Mouse (Mus musculus) erythroblast, adult 5-6 weeks (primary cell): ENCODE data around the gene Hyal2. TPM values are rescaled to one million over a fixed set of nuclear protein-coding genes. Genes with fewer than 3 reads are reported as not detected.
"Not testable (repeated sequence)": the region's sequence is repeated elsewhere in the genome, so short reads cannot be mapped to it uniquely, and the experiment has no call there.

Source experiments
- ATAC-seq: replicated peaks from 2 replicates; pipeline ENCODE4 v1.8.0; 2016; ENCODE audit warnings: moderate number of reproducible peaks, mild to moderate bottlenecking, moderate TSS enrichment, inconsistent platforms; ENCODE audit not compliant: poor library complexity, low FRiP score, severe bottlenecking
- total RNA-seq, 2 experiments: library from RNA; stranded (forward) in 1 of 2; stranded (reverse) in 1 of 2; fragments of 150-400 nt in 1 of 2; fragments of 200-764, 138-1000 nt in 1 of 2; gene quantifications; 2 replicates each; pipeline versions ENCODE4 v1.2.3 to v1.2.4; 2015 to 2017; ENCODE audit warnings: low replicate concordance in 2 of 2

Gene Hyal2
- total RNA-seq, 2 experiments from 2014 or later, result 1.9 to 4.9 TPM

DNA sequence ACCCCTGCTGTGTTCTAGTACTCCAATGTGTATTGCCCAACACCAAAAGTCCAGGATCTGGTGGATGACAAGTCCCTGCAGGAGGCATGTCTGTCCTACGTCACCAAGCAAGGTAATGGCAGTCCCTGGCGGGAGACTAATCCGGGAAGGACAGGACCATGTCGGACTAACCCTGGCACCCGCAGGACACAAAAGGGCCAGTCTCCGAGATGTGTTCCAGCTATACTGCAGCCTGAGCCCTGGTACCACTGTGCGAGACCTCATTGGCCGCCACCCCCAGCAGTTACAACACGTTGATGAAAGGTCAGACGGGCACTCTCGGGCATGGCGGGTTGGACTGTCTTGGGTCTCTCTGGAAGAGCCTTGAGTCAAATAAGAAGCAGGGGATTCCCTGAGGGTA is 23.0 kb upstream of the Hyal2 start:
- no peak for ATAC-seq

DNA sequence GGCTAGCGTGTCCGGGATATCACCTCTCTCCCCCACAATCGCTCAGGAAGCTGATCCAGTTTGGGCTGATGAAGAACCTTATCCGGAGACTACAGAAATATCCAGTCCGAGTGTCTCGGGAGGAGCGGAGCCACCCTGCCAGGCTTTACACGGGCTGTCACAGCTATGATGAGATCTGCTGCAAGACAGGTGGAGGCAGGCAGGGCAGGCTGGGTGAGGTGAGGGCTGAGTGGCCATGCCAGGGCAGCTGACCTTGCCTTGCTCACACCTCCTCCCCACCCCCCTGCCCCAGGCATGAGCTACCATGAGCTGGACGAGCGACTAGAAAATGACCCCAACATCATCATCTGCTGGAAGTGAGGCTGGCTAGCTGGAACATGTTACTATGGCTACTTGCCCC is 22.5 kb upstream of the Hyal2 start:
- no peak for ATAC-seq

DNA sequence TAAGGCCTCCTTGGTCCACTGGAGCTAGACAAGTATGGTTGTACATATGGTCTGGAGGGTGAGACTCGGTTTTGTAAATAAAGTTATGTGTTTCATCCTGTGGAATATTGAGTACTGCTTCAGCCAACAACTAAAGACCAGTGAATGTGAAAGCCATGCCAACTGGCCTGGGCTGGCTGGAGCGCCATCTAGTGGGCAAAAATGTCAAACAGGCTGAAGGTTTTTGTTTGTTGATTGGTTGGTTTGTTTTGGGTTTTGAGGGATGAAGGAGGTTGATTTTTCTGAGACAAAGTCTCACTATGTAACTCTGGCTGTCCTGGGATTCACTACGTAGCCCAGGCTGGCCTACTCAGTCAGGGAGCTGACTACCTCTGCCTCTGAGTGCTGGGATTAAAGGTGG is 22.1 kb upstream of the Hyal2 start:
- peak; percentile 34; the same call in 1 of the 2 replicates for ATAC-seq

DNA sequence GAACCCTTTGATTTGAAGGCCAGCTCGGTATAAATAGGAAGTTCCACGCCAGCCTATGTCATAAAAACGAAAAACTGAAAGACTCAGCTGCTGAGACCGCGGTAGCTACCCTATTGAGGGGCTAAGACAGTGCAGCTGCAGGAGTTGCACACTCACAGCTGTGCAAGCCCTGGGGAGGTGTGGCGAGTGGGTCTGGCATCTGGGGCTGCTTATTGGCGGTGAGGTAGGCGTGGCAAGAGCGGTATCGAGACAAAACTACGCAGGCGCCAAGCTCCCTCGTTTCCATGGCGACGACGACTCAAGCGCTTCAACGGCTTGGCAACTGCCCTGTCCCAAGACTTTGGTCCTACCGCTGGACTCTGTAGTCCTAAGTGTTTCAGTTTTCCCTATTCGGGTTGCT is 20.7 kb upstream of the Hyal2 start, which contains the start of gene Zmynd10:
Gene Zmynd10 (plus strand): TSS at position 273 of the 400 bp plus-strand sequence.
- peak; percentile 72 for ATAC-seq

DNA sequence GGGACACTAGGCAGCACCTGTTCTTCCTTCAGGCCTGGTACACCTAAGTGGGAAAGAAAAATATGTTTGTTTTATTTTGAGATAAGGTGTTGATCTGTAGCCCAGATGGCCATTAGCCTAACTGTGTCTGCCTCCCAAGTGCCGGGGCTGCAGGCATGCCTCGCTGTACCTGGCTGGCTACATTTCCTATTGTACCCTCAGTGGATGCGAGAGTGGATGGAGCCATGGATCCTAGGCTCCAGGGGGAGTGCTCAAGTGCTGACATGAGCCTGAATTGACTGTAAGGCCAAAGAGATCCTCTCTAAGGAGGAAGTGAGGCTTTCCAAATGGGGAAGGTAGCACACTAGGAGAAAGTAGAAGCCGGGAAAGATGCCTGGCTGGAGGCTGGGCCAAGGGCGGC is 19.8 kb upstream of the Hyal2 start:
- ATAC-seq, result no peak

DNA sequence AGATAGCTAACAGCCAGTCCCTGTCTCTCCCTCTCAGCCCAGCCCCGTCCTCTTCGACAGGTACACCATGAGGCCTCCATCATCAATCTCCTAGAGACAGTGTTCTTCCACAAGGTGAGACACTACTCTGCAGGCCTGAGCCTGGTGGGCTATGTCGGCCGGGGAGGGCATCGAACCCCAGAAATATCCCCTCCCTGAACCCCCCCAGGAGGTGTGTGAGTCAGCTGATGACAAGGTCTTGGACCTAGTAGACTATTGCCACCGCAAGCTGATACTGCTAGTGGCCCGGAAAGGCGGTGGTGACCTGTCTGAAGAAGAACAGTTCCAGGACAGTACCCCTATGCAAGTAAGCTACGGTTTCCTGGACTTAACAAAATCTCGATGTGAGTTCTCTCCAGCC is 18.9 kb upstream of the Hyal2 start:
- no peak for ATAC-seq

DNA sequence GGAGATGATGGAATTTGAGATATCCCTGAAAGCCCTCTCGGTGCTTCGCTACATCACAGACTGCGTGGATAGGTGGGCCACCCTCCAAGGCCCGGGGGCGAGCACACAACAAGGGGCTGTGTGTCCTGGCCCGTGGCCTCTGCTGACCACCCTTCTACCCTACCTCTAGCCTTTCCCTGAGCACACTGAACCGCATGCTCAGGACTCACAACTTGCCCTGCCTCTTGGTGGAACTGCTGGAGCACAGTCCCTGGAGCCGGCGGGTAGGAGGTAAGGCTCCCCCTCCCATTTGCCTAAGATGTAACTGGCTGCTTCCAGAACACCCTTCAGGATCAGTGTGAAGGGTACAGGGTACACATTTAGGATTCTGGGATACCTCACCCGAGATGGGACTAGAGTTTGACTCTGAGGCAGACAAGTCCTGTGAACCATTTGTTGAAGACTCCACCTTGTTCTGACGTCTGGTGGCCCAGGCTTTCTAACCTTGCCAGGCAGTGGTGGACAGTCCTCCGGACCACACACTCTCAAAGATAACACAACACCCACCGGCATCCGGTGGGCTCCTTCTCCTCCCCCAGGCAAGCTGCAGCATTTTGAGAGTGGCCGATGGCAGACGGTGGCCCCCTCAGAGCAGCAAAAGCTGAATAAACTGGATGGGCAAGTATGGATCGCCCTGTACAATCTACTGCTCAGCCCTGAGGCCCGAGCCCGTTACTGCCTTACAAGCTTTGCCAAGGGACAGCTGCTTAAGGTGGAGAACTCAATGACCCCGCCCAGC is 18.3 kb upstream of the Hyal2 start:
- no peak for ATAC-seq

DNA sequence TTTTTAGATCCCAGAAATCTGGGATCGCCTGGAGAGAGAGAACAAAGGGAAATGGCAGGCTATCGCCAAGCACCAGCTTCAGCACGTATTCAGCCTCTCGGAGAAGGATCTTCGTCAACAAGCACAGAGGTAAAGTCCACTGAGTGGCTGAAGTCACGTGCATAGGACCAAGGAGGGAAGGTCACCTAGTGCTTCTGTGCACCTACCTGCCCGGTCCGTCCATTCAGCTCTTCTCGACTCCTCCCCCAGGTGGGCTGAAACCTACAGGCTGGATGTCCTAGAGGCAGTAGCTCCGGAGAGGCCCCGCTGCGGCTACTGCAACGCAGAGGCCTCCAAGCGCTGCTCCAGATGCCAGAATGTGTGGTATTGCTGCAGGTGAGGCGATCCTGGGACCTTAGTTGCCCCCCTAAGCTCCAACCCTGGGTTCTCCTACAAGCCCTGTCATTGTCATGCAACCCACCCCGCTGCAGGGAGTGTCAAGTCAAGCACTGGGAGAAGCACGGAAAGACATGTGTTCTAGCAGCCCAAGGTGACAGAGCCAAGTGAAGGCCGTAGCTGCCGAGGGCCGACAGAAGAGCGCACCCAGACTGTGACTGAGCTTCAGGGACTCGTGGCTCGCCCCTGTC is 17.1 kb upstream of the Hyal2 start:
- no peak for ATAC-seq

DNA sequence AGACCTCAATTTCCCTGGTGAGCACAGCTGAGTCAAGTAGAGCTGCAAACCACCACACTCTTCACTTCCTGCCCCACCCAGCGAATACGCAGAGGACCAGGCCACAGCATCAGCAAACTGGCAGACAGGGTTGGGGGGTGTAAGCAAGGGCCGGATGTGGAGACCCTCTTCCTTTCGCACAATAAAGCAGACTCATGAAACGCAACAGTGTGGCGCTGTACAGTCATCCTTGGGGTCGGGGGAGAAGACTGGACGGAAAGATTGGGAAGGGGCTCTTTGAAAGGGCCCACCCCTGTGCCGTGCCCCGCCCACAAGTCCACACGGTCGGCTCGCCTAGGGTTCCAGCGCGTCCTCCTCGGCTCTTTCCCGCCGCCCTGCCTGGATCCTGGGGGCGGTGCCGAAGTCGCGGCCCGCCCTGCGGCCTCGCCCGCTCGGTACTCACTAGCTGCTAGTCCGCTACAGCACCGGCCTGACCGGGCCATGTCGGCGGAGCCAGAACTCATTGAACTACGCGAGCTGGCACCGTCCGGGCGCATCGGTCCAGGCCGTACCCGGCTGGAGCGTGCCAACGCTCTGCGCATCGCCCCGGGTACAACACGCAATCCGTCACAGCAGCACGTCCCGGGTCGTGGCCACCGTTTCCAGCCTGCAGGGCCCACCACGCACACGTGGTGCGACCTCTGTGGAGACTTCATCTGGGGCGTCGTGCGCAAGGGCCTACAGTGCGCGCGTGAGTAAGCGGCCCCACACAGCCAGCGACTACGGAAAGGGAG is 16.4 kb upstream of the Hyal2 start, which contains the start of gene Rassf1:
Gene Rassf1 (plus strand): TSS at position 439 of the 773 bp plus-strand sequence.
- 0 out of 2 replicates have a peak, but pooled peaks have one; percentile 34 for ATAC-seq

DNA sequence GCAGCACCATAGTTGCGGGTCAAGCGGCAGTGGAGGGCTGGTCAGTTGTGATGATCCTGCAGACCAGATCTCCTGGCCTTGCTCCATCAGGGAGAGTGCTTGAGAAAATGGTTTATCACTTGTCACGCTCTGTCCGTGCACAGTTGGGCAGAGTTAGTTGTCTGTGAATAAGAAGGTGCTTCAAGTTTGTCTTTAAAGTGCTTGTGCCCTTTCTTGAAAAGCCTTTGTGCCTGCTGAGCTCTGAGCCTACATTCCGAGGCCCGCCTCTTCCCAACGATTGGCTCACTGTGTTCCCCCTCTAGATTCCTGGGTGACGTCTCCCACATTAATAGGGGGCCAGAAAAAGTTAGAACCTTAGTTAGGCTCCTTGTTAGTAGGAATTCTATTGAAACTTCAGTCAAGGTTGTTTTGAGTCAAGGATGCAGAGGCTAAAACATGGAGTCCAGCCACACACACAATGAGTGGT is 15.8 kb upstream of the Hyal2 start:
- no peak for ATAC-seq

DNA sequence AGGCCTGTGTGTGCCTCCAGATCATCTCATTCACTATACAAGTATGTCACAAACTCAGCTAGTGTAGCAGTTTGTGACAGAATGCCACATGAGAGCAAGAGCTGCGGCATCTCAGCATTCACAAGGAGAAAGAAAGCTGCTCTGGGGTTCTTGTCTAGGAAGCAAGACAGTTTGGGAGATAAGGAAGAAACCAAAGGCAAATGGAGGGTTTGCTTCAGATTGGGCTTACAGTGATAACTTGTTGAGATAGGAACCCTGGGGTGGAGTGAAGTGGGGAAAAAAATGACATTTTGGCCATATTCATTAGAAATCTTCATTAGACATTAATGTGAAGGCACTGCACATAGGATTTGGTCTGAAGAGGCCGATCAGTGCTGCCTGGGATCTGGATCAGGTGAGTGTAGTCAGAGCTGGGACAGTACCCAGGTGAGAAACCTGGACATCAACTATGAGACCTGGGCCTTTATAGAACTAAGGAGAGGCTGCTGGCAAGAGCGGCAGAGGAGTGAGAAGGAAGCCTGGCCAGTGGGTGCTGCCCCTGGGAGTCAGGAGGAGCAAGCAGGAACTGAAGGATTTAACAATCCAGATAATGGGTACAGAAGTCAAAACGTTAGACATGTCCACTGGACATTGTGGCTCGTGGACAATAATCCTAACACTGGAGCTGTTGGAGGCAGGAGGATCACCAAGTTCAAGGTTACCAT is 14.9 kb upstream of the Hyal2 start:
- no peak for ATAC-seq

DNA sequence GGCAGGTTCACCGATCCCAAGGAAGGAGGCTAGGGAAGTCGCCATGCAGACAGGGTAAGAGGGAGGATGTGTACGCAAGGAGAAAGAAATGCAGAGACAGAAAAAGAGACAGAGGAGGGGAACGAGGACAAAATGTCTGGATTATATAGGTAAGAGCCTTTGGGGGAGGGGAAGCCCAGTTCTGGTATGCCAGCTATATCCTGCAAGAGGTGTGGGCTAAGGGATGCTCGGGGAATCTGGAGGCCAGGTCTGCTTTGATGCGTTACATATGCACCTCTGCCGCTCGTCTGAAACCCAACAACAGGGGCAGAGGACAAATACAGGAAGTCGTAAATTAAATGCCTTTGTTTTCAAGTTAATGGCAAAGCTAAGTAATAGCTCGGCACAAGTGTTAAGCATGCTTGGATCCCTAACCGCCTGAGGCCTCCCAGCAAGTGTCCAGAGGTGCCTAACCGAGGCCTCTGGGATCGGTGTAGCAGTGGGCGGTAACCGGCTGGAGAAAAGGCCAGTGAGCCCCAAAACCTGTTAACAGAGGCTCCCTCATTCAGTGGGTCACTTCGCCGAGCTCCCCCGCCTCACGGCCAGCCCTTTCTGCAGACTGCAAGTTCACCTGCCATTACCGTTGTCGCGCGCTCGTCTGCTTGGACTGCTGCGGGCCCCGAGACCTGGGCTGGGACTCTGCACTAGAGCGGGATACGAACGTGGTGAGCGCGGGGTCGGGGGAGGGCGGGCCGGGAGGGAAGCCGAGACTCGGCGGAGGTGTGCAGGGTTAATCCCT is 14.0 kb upstream of the Hyal2 start:
- ATAC-seq, result peak; percentile 6

DNA sequence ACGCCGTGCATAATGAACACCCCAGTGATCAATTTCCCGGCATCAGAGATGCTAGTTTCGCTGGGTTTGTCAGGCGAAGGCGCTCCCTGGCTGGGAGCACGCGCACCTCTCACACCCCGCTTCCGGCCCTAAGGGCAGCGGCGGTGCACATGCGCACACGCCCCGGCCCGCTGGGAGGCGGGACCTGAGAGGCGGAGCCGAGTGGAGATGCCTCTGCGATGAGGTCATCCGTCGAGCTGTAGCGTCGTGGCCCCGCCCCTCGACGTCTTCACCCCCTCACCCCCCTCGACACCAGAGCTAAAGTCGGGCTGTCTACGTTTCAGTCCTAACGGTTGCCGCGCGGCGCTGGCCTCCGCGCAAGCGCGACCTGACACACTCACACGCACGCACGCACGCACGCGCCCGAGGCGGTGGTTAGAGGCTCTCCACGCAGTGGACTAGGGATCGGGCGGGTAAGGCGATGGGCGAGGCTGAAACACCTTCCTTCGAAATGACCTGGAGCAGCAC is 13.4 kb upstream of the Hyal2 start:
- ATAC-seq, result peak; percentile 91

DNA sequence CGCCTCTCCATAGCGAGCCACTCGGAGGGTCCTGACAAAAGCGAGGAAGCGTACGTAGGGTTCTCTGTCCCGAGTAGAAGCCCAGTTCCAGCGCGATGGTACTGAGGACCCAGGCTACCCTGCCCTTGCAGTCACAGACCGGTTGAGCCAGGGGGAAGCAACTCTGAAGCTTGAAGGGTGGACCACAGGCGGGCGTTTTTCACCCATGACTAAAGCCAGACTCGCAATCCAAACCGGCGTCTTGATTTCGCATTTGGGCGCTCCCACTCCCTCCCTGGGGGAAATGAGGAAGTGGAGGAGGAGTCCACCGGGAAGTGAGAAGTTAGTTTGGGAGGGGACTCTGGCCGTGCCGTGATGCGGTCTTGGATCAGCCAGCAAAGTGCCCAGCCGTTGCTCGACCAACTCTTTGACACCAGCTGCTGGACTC is 12.7 kb upstream of the Hyal2 start:
- ATAC-seq, result peak; percentile 11

DNA sequence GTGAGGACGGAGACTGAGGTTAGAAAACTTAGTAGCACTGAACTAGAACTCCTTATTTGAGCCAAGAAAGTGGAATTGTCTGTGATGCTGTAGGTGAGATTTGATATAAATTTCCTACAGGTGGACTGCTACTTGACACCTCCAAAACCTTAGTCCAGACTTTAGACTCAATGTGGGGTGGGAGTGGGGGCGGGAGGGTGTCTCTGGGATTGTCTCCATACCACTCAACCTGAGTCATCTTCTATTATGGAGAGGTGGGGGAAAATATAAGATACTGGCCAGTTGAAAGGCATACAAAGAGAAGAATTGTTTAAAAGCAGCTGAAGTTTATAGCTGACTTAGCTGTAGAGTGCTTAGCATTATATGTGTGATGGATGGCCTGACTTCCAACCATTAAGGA is 12.0 kb upstream of the Hyal2 start:
- no peak for ATAC-seq

DNA sequence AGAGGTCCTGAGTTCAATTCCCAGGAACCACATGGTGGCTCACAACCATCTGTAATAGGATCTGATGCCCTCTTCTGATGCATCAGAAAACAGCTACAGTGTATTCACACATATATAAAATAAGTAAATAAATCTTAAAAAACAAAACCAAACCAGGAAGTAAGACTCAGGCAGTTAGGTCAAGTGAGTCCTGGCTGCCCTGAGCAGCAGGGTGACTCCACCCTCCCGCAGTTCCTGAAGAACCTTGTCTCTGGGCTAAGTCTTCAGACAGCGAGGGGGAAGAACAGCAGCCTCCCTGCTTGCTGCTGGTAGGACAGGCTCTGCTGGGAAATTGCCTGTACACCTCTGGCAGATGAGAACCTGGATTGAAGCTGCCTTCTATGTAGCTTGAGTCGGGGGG is 11.4 kb upstream of the Hyal2 start:
- ATAC-seq, result no peak

DNA sequence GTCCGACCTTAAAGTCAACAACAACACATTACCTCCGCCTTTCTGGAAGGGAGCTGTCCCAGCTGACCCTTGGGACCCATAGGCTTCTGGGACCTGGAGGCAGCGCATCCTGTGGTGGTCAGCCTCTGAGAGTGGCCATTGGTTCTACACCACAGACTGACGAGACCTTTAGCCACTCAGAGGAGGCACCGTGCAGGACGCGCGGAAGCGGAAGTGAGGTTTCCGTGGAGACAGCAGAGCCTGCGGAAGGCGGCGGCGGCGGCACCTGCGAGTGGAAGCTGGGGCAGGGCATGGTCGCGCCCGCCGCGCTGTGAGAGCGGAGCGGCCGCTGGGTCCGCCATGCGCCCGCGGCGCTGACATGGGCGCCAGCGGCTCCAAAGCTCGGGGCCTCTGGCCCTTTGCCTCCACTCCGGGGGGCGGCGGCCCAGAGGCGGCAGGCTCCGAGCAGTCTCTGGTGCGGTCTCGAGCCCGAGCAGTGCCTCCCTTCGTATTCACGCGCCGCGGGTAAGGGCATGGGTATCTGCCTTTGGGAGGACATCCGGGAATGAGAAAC is 4.6 kb upstream of the Hyal2 start, which contains the start of gene Tusc2:
Gene Tusc2 (plus strand): TSS at position 227 of the 553 bp plus-strand sequence.
- ATAC-seq, result peak; percentile 91

DNA sequence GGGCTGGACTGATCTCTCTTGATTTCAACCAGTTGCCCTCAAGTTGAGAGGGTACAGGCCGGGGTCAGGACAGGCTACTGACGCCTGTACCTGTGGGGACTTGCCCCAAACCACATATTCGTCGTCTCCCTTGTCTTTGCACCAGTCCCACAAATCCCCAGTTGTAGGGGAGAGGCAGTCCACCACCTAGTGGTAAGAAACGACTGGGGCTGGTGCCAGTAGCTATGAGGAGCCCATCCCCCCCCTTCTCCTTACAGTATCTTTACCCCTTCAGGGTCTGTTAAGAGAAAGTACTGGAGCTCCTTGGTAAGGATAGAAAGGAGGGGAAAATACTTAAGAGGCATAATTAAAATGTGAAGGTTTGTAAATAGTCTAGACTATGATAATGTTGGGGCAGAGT is 2.2 kb upstream of the Hyal2 start:
- ATAC-seq, result not testable (repeated sequence)
